Mouse (Mus musculus): ENCODE results near the gene Kcnk4. TPM values are rescaled to one million over a fixed set of nuclear protein-coding genes. Genes with fewer than 3 reads are reported as not detected.

The Kcnk4 gene
- 0.93 TPM in 1 of 2 replicates, not detected in the other for total RNA-seq (2021)
- long read RNA-seq, experiment 1, result 0 reads
- long read RNA-seq, experiment 2, partial matches to known transcripts, result 0 of 2 reads
- long read RNA-seq, experiment 2, other reads (novel, unspliced or antisense), result 2 of 2 reads

GRCm38 (mm10) chr19:6934195-6934977 is at the start of gene Kcnk4:
Kcnk4 (minus strand) TSS chr19:6934515.
- no peak for DNase-seq

- DNase-seq, result no peak
Measured at GRCm38 (mm10) chr19:6983621-6984020, 49.3 kb upstream of the Kcnk4 start.

- no peak for DNase-seq
Measured at GRCm38 (mm10) chr19:6981465-6981864, 47.1 kb upstream of the Kcnk4 start.

GRCm38 (mm10) chr19:6980381-6981093 is 46.2 kb upstream of the Kcnk4 start, which contains the start of gene Fkbp2:
Fkbp2 (minus strand) TSS chr19:6980501.
- peak; percentile 99 for DNase-seq

GRCm38 (mm10) chr19:6979486-6980380 is 45.4 kb upstream of the Kcnk4 start:
- DNase-seq, result peak; percentile 100

GRCm38 (mm10) chr19:6979001-6979479 is 44.7 kb upstream of the Kcnk4 start:
- peak; percentile 70 for DNase-seq

GRCm38 (mm10) chr19:6978639-6978974 is 44.3 kb upstream of the Kcnk4 start:
- DNase-seq, result no peak

- DNase-seq, result no peak
Measured at GRCm38 (mm10) chr19:6977759-6978638, 43.7 kb upstream of the Kcnk4 start.

- peak; percentile 91 for DNase-seq
Measured at GRCm38 (mm10) chr19:6975537-6976521, 41.5 kb upstream of the Kcnk4 start, which contains the start of gene Plcb3. Plcb3 (minus strand) TSS chr19:6976470.

- peak; percentile 93 for DNase-seq
Measured at GRCm38 (mm10) chr19:6974211-6975205, 40.2 kb upstream of the Kcnk4 start, which contains the start of gene Ppp1r14b. Ppp1r14b (plus strand) TSS chr19:6974968.

- no peak for DNase-seq
Measured at GRCm38 (mm10) chr19:6973581-6974190, 39.4 kb upstream of the Kcnk4 start.

- no peak for DNase-seq
Measured at GRCm38 (mm10) chr19:6972247-6972917, 38.1 kb upstream of the Kcnk4 start.

- DNase-seq, result no peak
Measured at GRCm38 (mm10) chr19:6971644-6972043, 37.3 kb upstream of the Kcnk4 start.

- DNase-seq, result peak; percentile 83
Measured at GRCm38 (mm10) chr19:6970460-6971085, 36.3 kb upstream of the Kcnk4 start.

GRCm38 (mm10) chr19:6969665-6970381 is 35.5 kb upstream of the Kcnk4 start:
- peak; percentile 90 for DNase-seq

GRCm38 (mm10) chr19:6969291-6969664 is 35.0 kb upstream of the Kcnk4 start:
- DNase-seq, result no peak

Data from adrenal gland, postnatal 14 days (tissue).